Mouse (Mus musculus) B cell, adult 62 days (primary cell): Measurements from ENCODE around the gene Plcz1. TPM values are rescaled to one million over a fixed set of nuclear protein-coding genes. Genes with fewer than 3 reads are reported as not detected.

Experiments used
- total RNA-seq: library from RNA; stranded (reverse); gene quantifications from 4 replicates; pipeline ENCODE4 v1.2.4, GENCODE M21; 2023

Plcz1 gene
- not detected in 4 replicates for total RNA-seq

GRCm38 (mm10) chr6:140041357-140041756 lies at the start of gene Plcz1:
TSS of gene Plcz1 (minus strand) at chr6:140041457.

GRCm38 (mm10) chr6:140040952-140041351 lies 305 bp downstream of the Plcz1 start, which contains the start of gene Capza3:
TSS of gene Capza3 (plus strand) at chr6:140041252.

Other genes starting within 250 kb of the Plcz1 start
- not detected in 4 replicates for gene Capza3, start 205 bp downstream of the Plcz1 start, total RNA-seq